Mouse (Mus musculus) heart, embryonic 15.5 days (tissue): ENCODE data around the gene Slc39a11. TPM values are rescaled to one million over a fixed set of nuclear protein-coding genes. Genes with fewer than 3 reads are reported as not detected.

Source experiments
- polyA plus RNA-seq: library from polyadenylated mRNA; unstranded; fragments of >200 nt; fragmentation: Nextera tagmentation; extraction: Ambion mirVana; gene quantifications from 2 replicates; pipeline ENCODE4 v1.2.1, GENCODE M21; 2015

Gene Slc39a11
- polyA plus RNA-seq, 1 experiment from 2014 or later, result 13.4 TPM

Other genes starting within 250 kb of the Slc39a11 start
- 0.24 and 2.2 TPM in 2 replicates for gene Sstr2, start 30.7 kb downstream of the Slc39a11 start, polyA plus RNA-seq
- gene Cog1, start 910 bp downstream of the Slc39a11 start, polyA plus RNA-seq, result 15.5 and 19.2 TPM in 2 replicates
- 33.5 and 37.9 TPM in 2 replicates for gene Fam104a, start 34.1 kb upstream of the Slc39a11 start, polyA plus RNA-seq
- 13.8 and 16.9 TPM in 2 replicates for gene D11Wsu47e, start 34.3 kb upstream of the Slc39a11 start, polyA plus RNA-seq
- 0.74 and 5.1 TPM in 2 replicates for gene Cpsf4l, start 59.9 kb upstream of the Slc39a11 start, polyA plus RNA-seq
- 21.2 and 32.3 TPM in 2 replicates for gene Cdc42ep4, start 101.8 kb upstream of the Slc39a11 start, polyA plus RNA-seq